Mouse (Mus musculus): Measurements from ENCODE around the gene Mybph. TPM values are rescaled to one million over a fixed set of nuclear protein-coding genes. Genes with fewer than 3 reads are reported as not detected.

The Mybph gene
- polyA plus RNA-seq, 1 experiment from 2014 or later = not detected

DNA sequence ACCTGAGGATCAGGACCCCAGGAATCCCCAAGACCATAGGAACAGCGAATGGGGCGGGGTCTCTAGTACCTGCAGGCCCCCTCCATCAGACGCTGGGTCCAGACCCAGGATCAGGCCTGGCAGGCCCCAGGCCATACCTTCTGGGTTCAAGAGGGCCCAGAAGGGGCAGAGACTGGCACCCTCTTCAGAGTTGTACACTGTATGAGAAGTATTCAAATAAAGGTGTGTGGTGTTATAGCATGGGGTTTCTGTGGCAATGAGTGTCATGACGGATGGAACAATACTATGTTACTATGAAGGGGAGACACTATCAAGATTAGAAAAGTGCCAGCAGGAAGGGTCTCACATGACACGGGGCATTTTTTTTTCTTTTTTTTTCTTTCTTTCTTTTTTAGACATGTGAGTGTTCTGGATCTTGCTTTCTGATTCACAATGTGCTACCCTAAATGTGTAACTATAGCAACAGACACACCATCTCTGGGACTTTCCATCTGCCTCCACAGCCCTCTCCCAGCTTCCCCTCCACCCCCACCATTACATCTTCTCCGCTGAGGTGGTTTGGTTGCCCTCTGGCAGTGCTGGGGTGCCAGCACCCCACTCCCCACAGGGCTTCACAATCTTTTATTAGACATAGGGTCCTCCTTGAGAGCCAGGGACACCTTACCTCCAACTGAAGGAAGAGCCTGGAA lies 7.9 kb downstream of the Mybph start:
- Histone ChIP-seq H3K9ac (replicated peaks) (no peak overlapping the region), H3K4me3 (no peak overlapping the region), H3K9me3 (no peaks in the 10 kb centered on the region), H3K4me1 (peaks cover 12% of the 10 kb centered on the region), H3K4me2 (replicated peaks) (no peak overlapping the region), H3K36me3 (no peaks in the 10 kb centered on the region), H3K27ac (replicated peaks) (no peak overlapping the region), H3K27me3 (no peaks in the 10 kb centered on the region)
- no peak for ATAC-seq (replicated peaks)
- 83% methylated on average over 6 of the region's 6 CpGs for WGBS

DNA sequence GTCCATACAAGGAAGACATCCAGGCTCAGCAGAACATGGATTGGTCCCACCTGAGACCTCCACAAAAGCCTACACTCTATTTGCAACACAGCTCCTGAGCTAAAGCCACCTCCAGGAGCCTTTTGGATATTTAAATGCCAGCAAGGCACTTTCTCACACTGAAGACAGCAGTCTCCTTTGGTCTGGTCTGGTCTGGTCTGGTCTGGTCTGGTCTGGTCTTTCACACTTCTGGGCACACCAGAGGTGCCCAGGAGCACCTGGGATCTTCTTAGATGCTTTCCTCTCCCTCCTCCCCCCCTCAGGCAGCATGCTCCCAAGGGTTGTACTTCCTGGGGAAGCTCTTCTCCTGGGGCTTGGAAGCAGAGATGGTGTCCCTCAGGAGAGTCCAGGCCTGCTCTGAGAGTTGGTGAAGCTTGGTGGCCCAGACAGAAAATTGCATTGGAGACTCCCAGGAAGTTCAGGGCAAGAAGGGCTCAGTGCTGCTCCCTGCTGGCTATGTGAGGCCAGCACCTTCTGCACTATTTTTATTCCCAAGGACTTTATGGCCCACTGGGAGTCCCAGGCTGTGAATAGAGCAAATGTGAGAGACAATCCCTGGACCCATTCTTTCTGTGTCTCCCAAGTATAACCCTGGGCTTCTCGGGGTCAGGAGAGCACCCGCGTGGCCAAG lies 8.6 kb downstream of the Mybph start:
- no peaks in the 10 kb centered on the region for H3K9me3 ChIP-seq
- H3K9ac ChIP-seq (replicated peaks) = no peak overlapping the region
- 35% methylated on average over 3 of the region's 3 CpGs for WGBS
- no peak overlapping the region for H3K4me2 ChIP-seq (replicated peaks)
- no peaks in the 10 kb centered on the region for H3K27me3 ChIP-seq
- H3K27ac ChIP-seq (replicated peaks) = no peak overlapping the region
- H3K36me3 ChIP-seq = no peaks in the 10 kb centered on the region
- ATAC-seq (replicated peaks) = no peak
- H3K4me3 ChIP-seq = no peak overlapping the region
- H3K4me1 ChIP-seq = peaks cover 12% of the 10 kb centered on the region

- H3K4me3 ChIP-seq = no peak overlapping the region
- H3K4me1 ChIP-seq = peaks cover 12% of the 10 kb centered on the region
- WGBS = 70% methylated on average over 13 of the region's 13 CpGs
- no peaks in the 10 kb centered on the region for H3K36me3 ChIP-seq
- no peak overlapping the region for H3K9ac ChIP-seq (replicated peaks)
- H3K4me2 ChIP-seq (replicated peaks) = no peak overlapping the region
- no peaks in the 10 kb centered on the region for H3K9me3 ChIP-seq
- 0 out of 2 replicates have a peak, but pooled peaks have one; percentile 18 for ATAC-seq (replicated peaks)
- H3K27me3 ChIP-seq = no peaks in the 10 kb centered on the region
- peak overlapping the region; percentile 48 for H3K27ac ChIP-seq (replicated peaks)
These were observed 11.0 kb downstream of the Mybph start for GRCm38 (mm10) chr1:134204230-134204629.

DNA sequence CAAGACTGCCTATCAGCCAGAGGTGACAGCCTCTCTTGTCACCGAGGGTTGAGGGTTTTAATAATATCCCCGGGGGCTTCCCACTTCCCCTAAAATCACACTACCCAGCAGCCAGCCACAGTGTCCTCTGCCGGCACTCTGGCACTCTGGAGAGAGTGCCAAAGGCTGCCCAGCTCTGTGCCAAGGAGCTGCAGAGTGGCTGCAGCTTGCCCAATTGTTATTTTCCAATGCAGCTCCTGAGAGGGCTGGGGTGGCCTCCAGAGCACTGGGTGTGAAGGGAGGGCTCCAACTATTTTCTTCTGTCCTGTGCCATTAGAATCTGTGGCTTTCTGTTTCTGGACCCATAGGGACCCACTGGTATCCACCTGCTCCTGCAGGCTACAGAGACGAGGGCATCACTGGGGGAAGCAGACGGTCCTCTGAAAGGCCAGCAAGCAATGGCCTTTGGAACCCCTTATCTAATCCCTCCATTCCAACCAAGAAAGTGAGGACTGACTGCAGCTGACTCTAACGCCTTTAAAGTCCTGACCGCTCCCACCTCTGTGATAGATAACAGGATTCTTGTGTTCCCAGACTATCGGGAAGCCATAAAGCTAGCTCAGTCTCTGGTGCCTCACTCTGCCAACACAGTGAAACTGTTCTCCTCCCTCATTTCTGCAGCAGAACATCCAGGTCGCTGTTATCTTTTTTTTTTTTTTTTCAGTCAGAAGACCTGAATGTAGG lies 12.2 kb downstream of the Mybph start:
- peak overlapping the region; percentile 29 for H3K27ac ChIP-seq (replicated peaks)
- H3K9ac ChIP-seq (replicated peaks) = no peak overlapping the region
- ATAC-seq (replicated peaks) = no peak; the same call in 1 of the 2 replicates

DNA sequence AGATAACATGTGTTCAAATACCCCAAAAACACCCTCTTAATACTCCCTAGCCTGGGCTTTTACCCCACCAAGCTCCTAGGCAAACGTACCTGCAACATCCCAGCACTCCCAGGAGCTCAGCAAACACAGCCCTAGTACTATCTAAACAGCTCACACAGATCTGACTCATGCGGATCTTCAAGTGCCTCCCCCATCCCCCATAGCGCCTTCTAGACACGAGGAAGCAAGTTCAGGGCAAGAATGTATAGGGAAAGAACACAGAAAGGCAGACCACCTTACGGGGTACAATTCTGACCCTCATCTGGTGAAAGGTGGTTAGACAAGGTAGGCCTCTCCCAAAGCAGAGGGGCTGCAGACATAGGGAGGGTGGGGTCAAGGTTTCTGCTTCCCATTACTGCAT lies 12.8 kb downstream of the Mybph start:
- H3K9me3 ChIP-seq = no peaks in the 10 kb centered on the region
- H3K27me3 ChIP-seq = no peaks in the 10 kb centered on the region
- H3K4me2 ChIP-seq (replicated peaks) = no peak overlapping the region
- H3K36me3 ChIP-seq = no peaks in the 10 kb centered on the region
- ATAC-seq (replicated peaks) = no peak
- H3K4me1 ChIP-seq = peaks cover 12% of the 10 kb centered on the region
- H3K27ac ChIP-seq (replicated peaks) = no peak overlapping the region
- 63% methylated on average over 5 of the region's 5 CpGs for WGBS
- no peak overlapping the region for H3K9ac ChIP-seq (replicated peaks)
- no peak overlapping the region for H3K4me3 ChIP-seq

More for the DNA sequence above, 12.2 kb downstream of the Mybph start:
- no peaks in the 10 kb centered on the region for H3K27me3 ChIP-seq
- no peaks in the 10 kb centered on the region for H3K36me3 ChIP-seq
- no peak overlapping the region for H3K4me2 ChIP-seq (replicated peaks)
- WGBS = 62% methylated on average over 9 of the region's 9 CpGs
- peaks cover 12% of the 10 kb centered on the region for H3K4me1 ChIP-seq
- no peak overlapping the region for H3K4me3 ChIP-seq
- no peaks in the 10 kb centered on the region for H3K9me3 ChIP-seq

DNA sequence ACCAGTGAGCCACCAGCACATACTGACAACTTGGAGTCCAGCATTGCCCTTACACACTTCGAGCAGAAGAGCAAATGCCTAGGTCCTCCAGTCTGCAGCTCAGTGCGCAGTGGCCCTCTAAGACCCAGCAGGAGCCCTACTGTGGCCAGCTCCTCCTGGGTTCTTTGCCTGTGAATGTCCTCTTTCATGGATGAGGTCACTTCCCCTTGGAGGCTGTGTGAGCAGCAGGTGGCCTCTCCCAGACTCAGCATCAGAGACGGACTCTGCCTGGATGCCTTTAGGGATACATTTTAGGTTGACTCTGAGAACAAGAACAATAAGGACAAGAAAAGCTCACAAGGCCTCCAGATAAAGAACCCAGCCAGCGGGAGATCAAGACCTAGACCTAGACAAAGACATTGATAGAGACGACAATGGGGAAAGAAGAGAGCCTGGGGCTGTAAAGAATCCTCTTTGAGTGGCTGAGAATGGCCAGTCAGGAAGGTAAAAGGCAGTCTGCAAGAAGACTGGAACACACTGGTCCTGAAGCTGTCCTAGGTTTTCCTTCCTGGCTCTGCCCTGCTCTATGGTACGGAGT lies 17.0 kb downstream of the Mybph start:
- ATAC-seq (replicated peaks) = no peak
- no peak overlapping the region for H3K4me3 ChIP-seq
- H3K9me3 ChIP-seq = no peaks in the 10 kb centered on the region
- WGBS = 40% methylated on average over 6 of the region's 6 CpGs
- H3K4me2 ChIP-seq (replicated peaks) = no peak overlapping the region
- H3K36me3 ChIP-seq = no peaks in the 10 kb centered on the region
- H3K4me1 ChIP-seq = peaks cover 9% of the 10 kb centered on the region
- no peak overlapping the region for H3K9ac ChIP-seq (replicated peaks)
- no peaks in the 10 kb centered on the region for H3K27me3 ChIP-seq
- H3K27ac ChIP-seq (replicated peaks) = no peak overlapping the region

GRCm38 (mm10) chr1:134211043-134211442 lies 17.8 kb downstream of the Mybph start:
- ATAC-seq (replicated peaks) = no peak
- H3K4me1 ChIP-seq = peaks cover 12% of the 10 kb centered on the region
- H3K4me2 ChIP-seq (replicated peaks) = no peak overlapping the region
- WGBS = 74% methylated on average over 6 of the region's 6 CpGs
- no peak overlapping the region for H3K27ac ChIP-seq (replicated peaks)
- no peak overlapping the region for H3K9ac ChIP-seq (replicated peaks)
- no peak overlapping the region for H3K4me3 ChIP-seq
- no peaks in the 10 kb centered on the region for H3K27me3 ChIP-seq
- H3K36me3 ChIP-seq = no peaks in the 10 kb centered on the region
- H3K9me3 ChIP-seq = no peaks in the 10 kb centered on the region

- Histone ChIP-seq H3K9ac (replicated peaks) (no peak overlapping the region), H3K4me1 (peaks cover 14% of the 10 kb centered on the region), H3K4me3 (no peak overlapping the region), H3K36me3 (no peaks in the 10 kb centered on the region), H3K27ac (replicated peaks) (no peak overlapping the region), H3K27me3 (no peaks in the 10 kb centered on the region), H3K4me2 (replicated peaks) (no peak overlapping the region), H3K9me3 (no peaks in the 10 kb centered on the region)
- ATAC-seq (replicated peaks) = no peak
- 3% methylated on average over 2 of the region's 2 CpGs for WGBS
These were observed 18.4 kb downstream of the Mybph start for GRCm38 (mm10) chr1:134211631-134212030.

GRCm38 (mm10) chr1:134212351-134212750 lies 19.1 kb downstream of the Mybph start:
- Histone ChIP-seq H3K27me3 (no peaks in the 10 kb centered on the region), H3K4me3 (no peak overlapping the region), H3K9ac (replicated peaks) (no peak overlapping the region), H3K9me3 (no peaks in the 10 kb centered on the region), H3K27ac (replicated peaks) (no peak overlapping the region), H3K36me3 (no peaks in the 10 kb centered on the region), H3K4me2 (replicated peaks) (no peak overlapping the region), H3K4me1 (peaks cover 20% of the 10 kb centered on the region)
- no peak for ATAC-seq (replicated peaks)
- WGBS = 75% methylated on average over 6 of the region's 6 CpGs

- no peaks in the 10 kb centered on the region for H3K9me3 ChIP-seq
- no peak overlapping the region for H3K27ac ChIP-seq (replicated peaks)
- no peaks in the 10 kb centered on the region for H3K36me3 ChIP-seq
- H3K4me1 ChIP-seq = peaks cover 20% of the 10 kb centered on the region
- no peak overlapping the region for H3K4me2 ChIP-seq (replicated peaks)
- ATAC-seq (replicated peaks) = no peak
- no peak overlapping the region for H3K4me3 ChIP-seq
- H3K9ac ChIP-seq (replicated peaks) = no peak overlapping the region
- 77% methylated on average over 7 of the region's 7 CpGs for WGBS
- no peaks in the 10 kb centered on the region for H3K27me3 ChIP-seq
These were observed 20.2 kb downstream of the Mybph start for GRCm38 (mm10) chr1:134213405-134213804.

GRCm38 (mm10) chr1:134215059-134215458 lies 21.8 kb downstream of the Mybph start:
- Histone ChIP-seq H3K4me2 (replicated peaks) (no peak overlapping the region), H3K9me3 (no peaks in the 10 kb centered on the region), H3K36me3 (no peaks in the 10 kb centered on the region), H3K4me1 (peaks cover 20% of the 10 kb centered on the region), H3K27ac (replicated peaks) (no peak overlapping the region), H3K27me3 (no peaks in the 10 kb centered on the region), H3K9ac (replicated peaks) (no peak overlapping the region), H3K4me3 (no peak overlapping the region)
- WGBS = 69% methylated on average over 7 of the region's 7 CpGs
- ATAC-seq (replicated peaks) = no peak
